Mouse (Mus musculus) lung, adult 2 months (tissue): Measurements from ENCODE around the gene Eif4b. TPM values are rescaled to one million over a fixed set of nuclear protein-coding genes. Genes with fewer than 3 reads are reported as not detected.

Experiments
- DNase-seq: peaks from one replicate; pipeline ENCODE4 v3.0.0; 2022
- H3K4me1 ChIP-seq: fragments of 200-500 bp; 2 replicates; pipeline ENCODE4 v1.6.1; 2011; ENCODE audit warnings: low read length; ENCODE audit not compliant: control insufficient read depth, insufficient read depth
- H3K4me3 ChIP-seq: fragments of 200-500 bp; replicated peaks from 2 replicates; pipeline ENCODE3; 2011; ENCODE audit warnings: low read depth, mild to moderate bottlenecking, control low read depth, low read length; ENCODE audit errors: extremely low read depth
- CTCF ChIP-seq: fragments of 200-500 bp; IDR thresholded peaks from 2 replicates; pipeline ENCODE4 v1.5.1; 2011; ENCODE audit warnings: mild to moderate bottlenecking, low read length, control low read depth; ENCODE audit not compliant: insufficient read depth
- POLR2A ChIP-seq: fragments of 200-500 bp; IDR thresholded peaks from 2 replicates; pipeline ENCODE4 v1.6.1; 2011; ENCODE audit warnings: low read depth, mild to moderate bottlenecking, control low read depth, low read length, borderline replicate concordance; ENCODE audit errors: extremely low read depth
- WGBS: fragments of 180-500 bp; shearing (Covaris S2); methylation state at CpG from one replicate; pipeline ENCODE4 v1.1.7; 2018; 5-methylcytosine and 5-hydroxymethylcytosine counted together
- polyA plus RNA-seq: library from polyadenylated mRNA; depleted of rRNA; stranded (reverse); fragments of >200 nt; gene quantifications from 2 replicates; pipeline ENCODE4 v1.2.3, GENCODE M21; 2012; rRNA removed

Gene Eif4b
- 47.3 and 87.1 TPM in 2 replicates for polyA plus RNA-seq

DNA sequence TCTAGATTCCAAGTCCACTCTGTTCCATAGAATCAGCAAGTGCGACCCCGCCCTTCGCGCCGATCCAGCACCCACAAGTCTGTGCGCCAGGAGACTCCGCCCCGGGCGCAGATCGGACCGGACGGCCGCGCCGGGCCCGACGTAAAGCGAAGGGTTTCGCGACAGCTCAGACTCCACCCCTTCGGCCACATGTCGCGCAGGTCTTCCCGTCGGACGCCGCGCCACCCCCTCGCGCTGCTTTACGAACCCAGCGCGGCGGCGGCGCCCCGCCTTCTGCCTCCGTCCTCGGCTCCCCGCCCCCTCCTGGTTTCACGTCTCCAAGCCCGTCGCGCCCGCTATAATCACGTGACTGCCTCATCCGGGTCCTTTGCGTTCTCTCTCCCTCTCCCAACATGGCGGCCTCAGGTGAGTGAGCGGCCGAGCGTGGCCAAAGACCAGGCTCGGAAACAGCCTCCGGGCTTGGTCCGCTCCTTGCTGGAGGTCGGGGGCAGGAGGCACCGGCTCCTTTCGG lies at the start of gene Eif4b:
Gene Eif4b, plus strand, starts transcription at position 215 of the 511 bp plus-strand sequence.
- no peak for TF ChIP-seq CTCF
- peak; percentile 69; the same call in 1 of the 2 replicates for TF ChIP-seq POLR2A
- DNase-seq: peak; percentile 98
- H3K4me1 ChIP-seq: peaks cover 9% of the 10 kb centered on the region
- WGBS: 1% methylated on average over 58 of the region's 58 CpGs
- H3K4me3 ChIP-seq: peak within 1 kb of the TSS; percentile 99

DNA sequence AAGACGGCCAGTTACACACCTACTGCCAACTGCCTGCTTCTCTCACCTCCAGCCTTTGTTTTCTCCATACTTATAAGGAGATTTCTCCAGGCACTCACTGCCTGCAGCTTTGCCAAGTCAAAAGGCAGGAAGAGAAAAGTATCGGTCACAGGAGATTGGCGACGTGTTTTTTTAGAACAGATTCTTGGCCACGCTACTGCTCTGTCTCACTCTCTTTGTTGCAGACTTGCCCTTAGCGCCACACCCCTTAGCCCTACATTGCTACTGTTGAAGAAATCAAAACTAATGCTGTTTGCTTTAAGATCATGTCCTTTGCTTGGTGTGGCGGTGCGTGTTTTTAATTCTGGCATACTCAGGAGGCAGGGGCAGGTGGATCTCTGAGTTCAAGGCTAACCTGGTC lies 49.7 kb upstream of the Eif4b start:
- DNase-seq: peak; percentile 14
- WGBS: 30% methylated on average over 8 of the region's 8 CpGs
- peaks cover 7% of the 10 kb centered on the region for H3K4me1 ChIP-seq
- no peak for TF ChIP-seq CTCF
- no peak for TF ChIP-seq POLR2A
- no peak overlapping the region for H3K4me3 ChIP-seq

DNA sequence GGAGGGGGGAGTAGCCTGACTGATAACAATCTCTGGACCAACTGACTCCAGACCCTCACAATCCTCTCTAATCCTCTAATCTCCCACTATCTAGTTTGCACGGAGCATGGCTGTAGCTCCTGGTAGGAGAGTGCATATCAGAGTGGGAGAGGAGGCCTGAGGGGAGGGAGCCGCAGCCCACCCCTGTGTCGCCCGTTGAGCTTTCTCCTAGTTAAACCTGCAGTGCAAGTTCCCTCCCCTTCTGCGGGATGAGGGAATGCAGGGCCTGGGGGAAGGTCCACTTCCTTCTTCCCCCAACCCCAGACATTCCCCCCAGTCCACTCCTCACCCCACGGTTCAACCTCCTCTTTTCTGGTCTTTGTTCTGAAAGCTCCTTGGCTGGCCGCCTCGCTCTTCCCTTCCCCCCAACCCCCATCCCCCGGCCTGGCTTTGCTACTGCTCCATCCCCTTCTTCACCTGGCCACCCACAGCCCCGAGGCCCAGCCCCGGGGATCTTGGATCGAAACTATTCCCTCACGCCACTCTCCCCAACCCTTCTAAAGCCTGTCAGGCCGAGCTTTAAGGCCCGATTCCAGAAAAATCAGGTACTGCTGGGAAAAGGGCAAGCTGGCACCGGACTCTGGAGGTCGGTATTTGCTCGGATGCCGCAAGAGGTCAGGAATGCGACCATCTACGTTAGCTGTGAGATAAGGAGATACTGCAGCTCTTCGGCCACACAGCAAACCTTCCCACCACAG lies 48.3 kb upstream of the Eif4b start:
- Histone ChIP-seq H3K4me1 (peaks cover 7% of the 10 kb centered on the region), H3K4me3 (peak overlapping the region; percentile 23)
- TF ChIP-seq CTCF: no peak
- no peak for TF ChIP-seq POLR2A
- DNase-seq: peak; percentile 19
- 18% methylated on average over 22 of the region's 22 CpGs for WGBS

DNA sequence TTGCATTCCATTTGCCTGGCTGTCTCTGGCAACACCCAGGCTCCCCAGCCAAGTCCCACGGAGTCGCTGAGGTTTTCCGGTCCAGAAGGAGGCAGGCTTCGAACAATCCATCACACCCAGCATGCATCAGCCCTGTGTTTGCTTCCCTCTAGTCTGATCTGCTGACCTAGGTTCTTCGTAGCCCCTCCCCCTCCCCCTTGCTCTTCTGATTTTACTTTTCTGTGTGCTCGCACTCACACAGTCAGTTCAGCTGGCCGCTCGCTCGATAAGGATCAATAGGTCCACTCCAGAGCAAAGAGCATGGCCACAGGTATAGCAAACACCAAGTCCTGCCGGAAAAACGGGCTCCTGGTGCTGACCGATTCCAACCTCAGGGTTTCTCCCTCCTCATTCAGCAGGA lies 47.1 kb upstream of the Eif4b start:
- Histone ChIP-seq H3K4me1 (peaks cover 7% of the 10 kb centered on the region), H3K4me3 (no peak overlapping the region)
- TF ChIP-seq CTCF: no peak
- WGBS: 31% methylated on average over 12 of the region's 12 CpGs
- DNase-seq: no peak

- TF ChIP-seq POLR2A (peak; percentile 88; the same call in 1 of the 2 replicates), CTCF (no peak)
- peak; percentile 61 for DNase-seq
- WGBS: 3% methylated on average over 28 of the region's 28 CpGs
- Histone ChIP-seq H3K4me3 (peak within 1 kb of the TSS; percentile 70), H3K4me1 (peaks cover 7% of the 10 kb centered on the region)
These were observed 45.5 kb upstream of the Eif4b start, which contains the start of gene Krt18 for GRCm38 (mm10) chr15:102028040-102028439. Krt18 (plus strand) TSS chr15:102028180.

DNA sequence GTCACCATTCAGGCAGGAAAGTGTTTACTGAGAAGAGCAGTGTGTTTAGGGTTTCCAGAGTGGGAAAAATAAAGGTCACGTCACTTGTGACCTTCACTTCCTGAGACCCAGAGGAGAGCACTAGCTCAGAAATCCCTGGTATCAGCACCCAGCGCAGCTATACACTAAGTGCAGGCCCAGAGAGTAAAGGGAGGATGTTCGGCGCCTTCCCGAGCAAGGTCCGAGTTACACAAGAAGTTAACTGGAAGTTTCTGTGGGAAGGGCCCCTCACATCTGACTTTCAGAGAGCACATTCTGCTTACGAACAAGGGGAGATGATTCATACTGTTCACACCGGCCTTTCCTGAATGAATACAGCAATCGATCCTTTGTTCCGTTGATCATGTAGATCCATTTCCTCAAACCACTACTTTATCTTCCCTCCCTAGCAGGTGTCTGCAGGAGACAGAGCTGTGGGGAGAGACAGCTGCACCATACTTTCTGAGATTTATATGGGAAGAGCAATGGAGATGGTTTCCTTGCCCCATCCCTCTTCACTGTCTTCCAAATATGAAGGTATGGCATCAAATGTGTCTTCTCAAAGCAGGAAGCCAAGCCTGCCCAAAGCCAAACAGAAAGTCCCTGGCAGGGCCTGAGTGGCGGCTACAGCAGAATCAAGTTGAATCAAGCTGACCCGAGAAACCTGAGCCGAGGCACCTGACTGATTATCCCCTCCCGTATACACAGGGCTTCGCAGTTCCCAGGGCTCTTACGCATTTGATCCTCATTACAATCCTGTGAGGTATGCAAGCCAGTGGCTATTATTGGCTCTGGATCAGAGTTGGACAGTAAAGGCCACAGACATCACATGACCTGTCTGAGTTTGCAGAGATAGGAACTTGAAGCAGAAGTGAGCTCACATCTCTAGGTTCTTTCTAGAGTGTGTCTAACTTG lies 39.2 kb upstream of the Eif4b start:
- WGBS: 59% methylated on average over 16 of the region's 16 CpGs

DNA sequence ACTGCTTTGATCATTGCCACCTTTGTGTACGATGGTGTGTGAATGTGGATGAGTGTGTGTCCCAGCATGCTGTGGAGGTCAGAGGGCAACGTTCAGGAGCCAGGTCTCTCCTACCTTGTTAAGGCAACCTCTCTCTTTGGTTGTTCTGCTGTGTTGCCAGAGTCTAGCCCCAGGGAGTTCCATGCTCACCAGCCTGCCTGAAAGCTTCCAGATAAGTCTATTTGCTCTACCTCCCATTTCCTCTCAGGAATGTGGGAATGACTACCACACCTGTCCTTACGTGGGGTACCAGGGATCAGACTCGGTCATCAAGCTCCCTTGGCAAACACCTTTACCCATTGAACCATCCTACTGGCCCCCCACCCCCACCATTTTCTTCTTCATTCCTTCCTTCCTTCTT lies 33.3 kb upstream of the Eif4b start:
- WGBS: 58% methylated on average over 4 of the region's 4 CpGs
- H3K4me1 ChIP-seq: no peaks in the 10 kb centered on the region
- DNase-seq: no peak
- TF ChIP-seq POLR2A (no peak), CTCF (no peak)
- no peak overlapping the region for H3K4me3 ChIP-seq

More for the DNA sequence above, 39.2 kb upstream of the Eif4b start:
- DNase-seq: no peak
- TF ChIP-seq POLR2A: no peak
- TF ChIP-seq CTCF: no peak
- no peaks in the 10 kb centered on the region for H3K4me1 ChIP-seq
- H3K4me3 ChIP-seq: no peak overlapping the region

DNA sequence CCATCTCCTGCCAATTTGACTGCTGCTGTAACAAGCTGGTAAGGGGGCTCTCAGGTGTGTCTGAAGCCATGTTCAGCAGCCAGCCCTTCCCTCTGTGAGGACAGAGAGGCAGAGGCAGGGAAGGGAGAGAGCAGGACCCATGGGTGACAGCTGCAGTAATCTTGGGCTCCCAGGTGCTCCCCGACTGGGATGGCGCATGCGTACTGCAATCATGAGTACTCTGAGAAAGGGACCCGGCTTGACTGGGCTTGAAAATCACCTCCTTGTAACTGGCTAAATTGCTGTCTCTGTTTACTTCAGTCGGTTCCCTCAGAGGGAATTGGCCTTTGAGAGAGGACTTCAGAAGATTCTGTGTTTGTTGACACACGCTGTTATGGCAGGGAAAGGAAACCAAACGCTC lies 31.6 kb upstream of the Eif4b start:
- no peak for TF ChIP-seq POLR2A
- no peak for TF ChIP-seq CTCF
- Histone ChIP-seq H3K4me3 (no peak overlapping the region), H3K4me1 (no peaks in the 10 kb centered on the region)
- no peak for DNase-seq
- WGBS: 35% methylated on average over 7 of the region's 7 CpGs

DNA sequence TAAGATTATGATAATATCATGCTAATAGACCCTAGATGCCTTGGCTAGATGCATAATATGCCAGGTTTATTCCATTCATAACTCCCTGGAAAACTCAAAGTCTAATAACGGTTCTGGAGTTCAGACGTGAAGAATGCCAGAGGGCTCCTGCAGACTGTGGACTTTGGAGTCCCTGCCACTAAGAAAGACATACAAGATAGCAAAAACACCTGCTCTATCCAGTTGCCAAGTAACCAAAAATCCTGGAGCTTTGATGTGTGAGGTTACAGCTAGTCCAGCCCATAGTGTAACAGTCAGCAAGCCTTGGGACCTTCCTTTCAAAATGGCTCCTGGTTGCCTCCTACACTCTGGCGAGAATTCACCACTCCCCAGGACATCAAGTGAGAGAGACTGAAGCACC lies 28.8 kb upstream of the Eif4b start:
- DNase-seq: no peak

More for the DNA sequence above, 28.8 kb upstream of the Eif4b start:
- TF ChIP-seq CTCF (no peak), POLR2A (no peak)
- WGBS: 81% methylated on average over 3 of the region's 3 CpGs
- Histone ChIP-seq H3K4me3 (no peak overlapping the region), H3K4me1 (no peaks in the 10 kb centered on the region)
